Mouse (Mus musculus) MEL (cell line): ENCODE data around the gene Marcks. TPM values are rescaled to one million over a fixed set of nuclear protein-coding genes. Genes with fewer than 3 reads are reported as not detected.

Source experiments
- DNase-seq: peaks from one replicate; pipeline ENCODE4 v3.0.0; 2011; ENCODE audit warnings: low read depth, low spot score
- H3K27ac ChIP-seq: 2 replicates; pipeline ENCODE4 v1.5.1; 2012; ENCODE audit warnings: low read depth, mild to moderate bottlenecking, control low read depth, low read length, moderate library complexity; ENCODE audit not compliant: control insufficient read depth
- H3K27me3 ChIP-seq, 2 experiments: fragments of 150-350 bp in 1 of 2; sonication (generic) in 1 of 2; 2 replicates each; pipeline ENCODE4 v1.6.1; 2012; ENCODE audit warnings: low read length in 2 of 2, mild to moderate bottlenecking in 2 of 2, improper control_type of control experiment in 1 of 2, moderate library complexity in 1 of 2; ENCODE audit not compliant: insufficient read depth in 2 of 2, control insufficient read depth in 1 of 2
- H3K36me3 ChIP-seq, 2 experiments: 2 replicates each; pipeline ENCODE4 v1.6.1; 2012 to 2014; ENCODE audit warnings: low read length in 2 of 2, improper control_type of control experiment in 1 of 2, inconsistent platforms in 1 of 2, mild to moderate bottlenecking in 1 of 2; ENCODE audit not compliant: insufficient read depth in 2 of 2, control insufficient read depth in 1 of 2
- H3K4me1 ChIP-seq, 2 experiments: fragments of 150-350 bp in 1 of 2; sonication (generic) in 1 of 2; 2 replicates each; pipeline ENCODE4 v1.6.1; 2012; ENCODE audit warnings: low read length in 2 of 2, improper control_type of control experiment in 1 of 2, mild to moderate bottlenecking in 1 of 2; ENCODE audit not compliant: insufficient read depth in 2 of 2, control insufficient read depth in 1 of 2
- H3K4me3 ChIP-seq, 2 experiments: fragments of 150-350 bp in 1 of 2; sonication (generic) in 1 of 2; 2 replicates each; pipeline ENCODE4 v1.5.1; 2012; ENCODE audit warnings: low read depth in 2 of 2, low read length in 2 of 2, mild to moderate bottlenecking in 2 of 2, moderate library complexity in 2 of 2, control low read depth in 1 of 2, improper control_type of control experiment in 1 of 2; ENCODE audit not compliant: control insufficient read depth in 1 of 2, insufficient read depth in 1 of 2
- H3K79me2 ChIP-seq: 2 replicates; pipeline ENCODE4 v1.6.1; 2012; ENCODE audit warnings: mild to moderate bottlenecking, low read length, moderate library complexity; ENCODE audit not compliant: control insufficient read depth, poor library complexity, insufficient read depth
- H3K9ac ChIP-seq: 2 replicates; pipeline ENCODE4 v1.6.1; 2012; ENCODE audit warnings: low read depth, mild to moderate bottlenecking, control low read depth, low read length, moderate library complexity; ENCODE audit not compliant: control insufficient read depth, poor library complexity, severe bottlenecking
- H3K9me3 ChIP-seq: fragments of 150-350 bp; sonication (generic); replicated peaks from 2 replicates; pipeline ENCODE4 v1.6.1; 2012; ENCODE audit warnings: mild to moderate bottlenecking, low read length, improper control_type of control experiment, moderate library complexity; ENCODE audit not compliant: insufficient read depth
- CHD1 ChIP-seq: IDR thresholded peaks from 2 replicates; pipeline ENCODE4 v1.6.1; 2012; ENCODE audit warnings: low read depth, mild to moderate bottlenecking, inconsistent platforms, low read length, improper control_type of control experiment
- CHD2 ChIP-seq: IDR thresholded peaks from 2 replicates; pipeline ENCODE4 v1.6.1; 2011; ENCODE audit warnings: low read length, improper control_type of control experiment
- CTCF ChIP-seq, 3 experiments: IDR thresholded peaks in 2 of 3; conservative IDR thresholded peaks in 1 of 3; 2 replicates each; pipeline ENCODE4 v1.5.1; 2011 to 2012; ENCODE audit warnings: low read length in 3 of 3, low read depth in 2 of 3, mild to moderate bottlenecking in 2 of 3, improper control_type of control experiment in 1 of 3, inconsistent platforms in 1 of 3, mixed read lengths in 1 of 3, moderate library complexity in 1 of 3; ENCODE audit not compliant: control insufficient read depth in 1 of 3, insufficient read depth in 1 of 3, poor library complexity in 1 of 3, severe bottlenecking in 1 of 3
- E2F4 ChIP-seq: IDR thresholded peaks from 2 replicates; pipeline ENCODE4 v1.6.1; 2011; ENCODE audit warnings: low read depth, low read length, improper control_type of control experiment, borderline replicate concordance
- ELF1 ChIP-seq: IDR thresholded peaks from 2 replicates; pipeline ENCODE4 v1.6.1; 2014; ENCODE audit warnings: low read depth, mild to moderate bottlenecking, inconsistent platforms, low read length, improper control_type of control experiment, moderate library complexity
- EP300 ChIP-seq, 2 experiments: IDR thresholded peaks; 2 replicates each; pipeline ENCODE4 v1.6.1; 2011; ENCODE audit warnings: improper control_type of control experiment in 2 of 2, low read length in 2 of 2, low read depth in 1 of 2, mild to moderate bottlenecking in 1 of 2
- GATA1 ChIP-seq: IDR thresholded peaks from 2 replicates; pipeline ENCODE4 v1.6.1; 2011; ENCODE audit warnings: low read depth, low read length, improper control_type of control experiment
- JUND ChIP-seq: IDR thresholded peaks from 2 replicates; pipeline ENCODE4 v1.6.1; 2011; ENCODE audit warnings: low read depth, mild to moderate bottlenecking, improper control_type of control experiment, low read length
- KAT2A ChIP-seq: conservative IDR thresholded peaks from 2 replicates; pipeline ENCODE4 v1.6.1; 2012; ENCODE audit warnings: low read depth, low read length, improper control_type of control experiment, inconsistent platforms
- MAFK ChIP-seq: IDR thresholded peaks from 2 replicates; pipeline ENCODE4 v1.6.1; 2011; ENCODE audit warnings: low read depth, mild to moderate bottlenecking, low read length, improper control_type of control experiment, borderline replicate concordance
- MAX ChIP-seq: IDR thresholded peaks from 2 replicates; pipeline ENCODE4 v1.6.1; 2011; ENCODE audit warnings: low read length, improper control_type of control experiment
- MAZ ChIP-seq: IDR thresholded peaks from 2 replicates; pipeline ENCODE4 v1.6.1; 2012; ENCODE audit warnings: low read depth, mild to moderate bottlenecking, inconsistent platforms, low read length, improper control_type of control experiment
- MYB ChIP-seq: IDR thresholded peaks from 2 replicates; pipeline ENCODE4 v1.6.1; 2011; ENCODE audit warnings: mild to moderate bottlenecking, low read depth, low read length, improper control_type of control experiment
- NELFE ChIP-seq: IDR thresholded peaks from 2 replicates; pipeline ENCODE4 v1.6.1; 2011; ENCODE audit warnings: low read depth, low read length, improper control_type of control experiment
- POLR2A ChIP-seq, 2 experiments: IDR thresholded peaks; 2 replicates each; pipeline ENCODE4 v1.6.1; 2011 to 2012; ENCODE audit warnings: low read length in 2 of 2, mild to moderate bottlenecking in 2 of 2, control low read depth in 1 of 2, improper control_type of control experiment in 1 of 2, low read depth in 1 of 2, moderate library complexity in 1 of 2; ENCODE audit not compliant: control insufficient read depth in 1 of 2, insufficient read depth in 1 of 2, poor library complexity in 1 of 2
- POLR2AphosphoS5 ChIP-seq: IDR thresholded peaks from 2 replicates; pipeline ENCODE4 v1.6.1; 2012; ENCODE audit warnings: low read depth, borderline replicate concordance, mild to moderate bottlenecking, inconsistent platforms, low read length, moderate library complexity, mixed read lengths
- RAD21 ChIP-seq: IDR thresholded peaks from 2 replicates; pipeline ENCODE4 v1.6.1; 2011; ENCODE audit warnings: mild to moderate bottlenecking, low read depth, low read length, improper control_type of control experiment
- TAL1 ChIP-seq: IDR thresholded peaks from 2 replicates; pipeline ENCODE4 v1.6.1; 2012; ENCODE audit warnings: mild to moderate bottlenecking, inconsistent platforms, low read length, moderate library complexity, mixed read lengths
- TBP ChIP-seq: IDR thresholded peaks from 2 replicates; pipeline ENCODE4 v1.8.0; 2011; ENCODE audit warnings: low read depth, low read length, improper control_type of control experiment
- TCF12 ChIP-seq: IDR thresholded peaks from 2 replicates; pipeline ENCODE4 v1.6.1; 2014; ENCODE audit warnings: low read depth, mild to moderate bottlenecking, inconsistent platforms, low read length, improper control_type of control experiment, moderate library complexity
- UBTF ChIP-seq: IDR thresholded peaks from 2 replicates; pipeline ENCODE4 v1.6.1; 2012; ENCODE audit warnings: low read depth, mild to moderate bottlenecking, inconsistent platforms, low read length, improper control_type of control experiment, moderate library complexity, borderline replicate concordance; ENCODE audit not compliant: insufficient read depth
- USF1 ChIP-seq: IDR thresholded peaks from 2 replicates; pipeline ENCODE4 v1.6.1; 2014; ENCODE audit warnings: low read depth, mild to moderate bottlenecking, inconsistent platforms, low read length, improper control_type of control experiment, moderate library complexity
- USF2 ChIP-seq, 2 experiments: IDR thresholded peaks; 2 replicates each; pipeline ENCODE4 v1.6.1; 2011 to 2012; ENCODE audit warnings: improper control_type of control experiment in 2 of 2, low read length in 2 of 2, borderline replicate concordance in 1 of 2, inconsistent platforms in 1 of 2, low read depth in 1 of 2, mild to moderate bottlenecking in 1 of 2; ENCODE audit not compliant: insufficient read depth in 1 of 2
- ZC3H11A ChIP-seq: IDR thresholded peaks from 2 replicates; pipeline ENCODE4 v1.6.1; 2012; ENCODE audit warnings: low read depth, mild to moderate bottlenecking, inconsistent platforms, low read length, improper control_type of control experiment
- ZMIZ1 ChIP-seq: IDR thresholded peaks from 2 replicates; pipeline ENCODE4 v1.6.1; 2012; ENCODE audit warnings: low read depth, mild to moderate bottlenecking, inconsistent platforms, low read length, improper control_type of control experiment, moderate library complexity
- polyA plus RNA-seq, 2 experiments: library from polyadenylated mRNA; stranded (reverse) in 1 of 2; unstranded in 1 of 2; fragments of >175 nt in 1 of 2; fragments of >200 nt in 1 of 2; gene quantifications; 2 replicates each; pipeline versions ENCODE4 v1.2.1 to v1.2.4; 2012; ENCODE audit warnings: low replicate concordance in 2 of 2, low read depth in 1 of 2; ENCODE audit not compliant: insufficient read length in 2 of 2, insufficient read depth in 1 of 2, missing spikeins in 1 of 2
- total RNA-seq: library from RNA; depleted of rRNA; stranded (reverse); fragments of 300-350 nt; gene quantifications from 2 replicates; pipeline ENCODE4 v1.2.3, GENCODE M21; 2012

The Marcks gene
- total and polyA plus RNA-seq, 3 experiments, result not detected

DNA sequence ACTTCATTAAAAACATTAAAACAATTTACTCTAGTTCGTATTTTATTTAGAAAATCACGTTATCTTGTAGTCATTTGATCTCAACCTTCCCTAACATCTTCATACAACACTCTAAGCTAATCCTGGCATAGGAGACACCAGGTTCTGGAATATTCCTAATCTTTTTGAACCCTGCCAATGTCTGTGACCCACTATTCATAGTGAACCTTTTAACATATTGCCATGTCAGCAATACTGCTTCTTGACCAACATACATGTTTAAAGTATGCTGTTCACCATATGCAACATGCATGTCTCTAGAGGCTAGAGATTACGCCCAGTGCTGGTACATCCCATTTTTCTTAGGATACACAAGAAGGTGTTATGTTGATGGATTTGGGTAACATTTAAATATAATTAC, 9.1 kb downstream of the Marcks start:
- H3K4me1 ChIP-seq, result no peaks in the 10 kb centered on the region
- H3K79me2 ChIP-seq, result no peaks in the 10 kb centered on the region
- no peaks in the 10 kb centered on the region for H3K27me3 ChIP-seq
- H3K36me3 ChIP-seq, result no peaks in the 10 kb centered on the region
- no peak for TF ChIP-seq CTCF (IDR thresholded peaks at IDR 0.05 in 2 of 3, conservative IDR thresholded peaks at IDR 0.05 in 1 of 3; ENCODE audit: control insufficient read depth in 1 of 3, insufficient read depth in 1 of 3, low read depth in 2 of 3, low read length in 3 of 3, poor library complexity in 1 of 3, severe bottlenecking in 1 of 3)
- no peak for TF ChIP-seq ELF1
- no peak for TF ChIP-seq EP300 (IDR thresholded peaks at IDR 0.05; ENCODE audit: low read depth in 1 of 2, low read length in 2 of 2)
- TF ChIP-seq MAZ, result no peak
- no peak for TF ChIP-seq E2F4
- no peak for TF ChIP-seq JUND
- no peak for TF ChIP-seq RAD21
- TF ChIP-seq MAFK, result no peak
- TF ChIP-seq MAX, result no peak
- TF ChIP-seq NELFE, result no peak
- TF ChIP-seq GATA1, result no peak
- TF ChIP-seq, all 39 proteins: peak for 0
- Histone ChIP-seq H3K27ac (no peak overlapping the region), H3K9me3 (no peaks in the 10 kb centered on the region), H3K9ac (no peak overlapping the region), H3K4me3 (no peak overlapping the region)
- DNase-seq, result no peak

DNA sequence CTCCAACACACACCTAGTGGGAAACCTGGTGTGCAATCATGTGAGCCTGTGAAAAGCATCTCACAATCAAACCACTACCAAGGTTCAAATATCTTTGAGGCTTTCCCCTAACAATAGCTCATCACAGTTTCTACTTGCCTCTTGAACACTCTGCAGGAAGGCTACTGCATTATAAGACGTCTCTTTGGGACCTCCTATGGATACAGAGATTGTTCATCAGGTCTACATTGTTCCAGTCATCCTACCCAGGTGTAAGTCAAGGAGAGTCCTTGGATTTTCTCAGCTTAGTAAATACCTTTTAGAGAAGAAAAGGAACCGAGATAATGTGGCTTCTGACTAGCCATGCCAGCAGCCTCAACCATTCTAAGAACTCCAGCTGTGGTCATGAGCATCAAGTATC, 23.4 kb downstream of the Marcks start:
- Histone ChIP-seq H3K9me3 (no peaks in the 10 kb centered on the region), H3K4me3 (no peak overlapping the region), H3K4me1 (no peaks in the 10 kb centered on the region), H3K79me2 (no peaks in the 10 kb centered on the region), H3K36me3 (no peaks in the 10 kb centered on the region), H3K27ac (no peak overlapping the region), H3K27me3 (no peaks in the 10 kb centered on the region), H3K9ac (no peak overlapping the region)
- no peak for TF ChIP-seq CHD2
- TF ChIP-seq ZMIZ1, result no peak
- no peak for TF ChIP-seq MYB
- no peak for TF ChIP-seq USF2 (IDR thresholded peaks at IDR 0.05; ENCODE audit: borderline replicate concordance in 1 of 2, insufficient read depth in 1 of 2, low read depth in 1 of 2, low read length in 2 of 2)
- TF ChIP-seq POLR2A (IDR thresholded peaks at IDR 0.05; ENCODE audit: control insufficient read depth in 1 of 2, insufficient read depth in 1 of 2, low read depth in 1 of 2, low read length in 2 of 2, poor library complexity in 1 of 2), result no peak
- no peak for TF ChIP-seq USF1
- no peak for TF ChIP-seq TBP
- no peak for TF ChIP-seq ZC3H11A
- TF ChIP-seq UBTF, result no peak
- no peak for TF ChIP-seq GATA1
- no peak for TF ChIP-seq TAL1
- no peak for TF ChIP-seq E2F4
- no peak for TF ChIP-seq CHD1
- no peak for TF ChIP-seq POLR2AphosphoS5
- TF ChIP-seq KAT2A, result no peak
- TF ChIP-seq NELFE, result no peak
- TF ChIP-seq MAFK, result no peak
- no peak for TF ChIP-seq CTCF (IDR thresholded peaks at IDR 0.05 in 2 of 3, conservative IDR thresholded peaks at IDR 0.05 in 1 of 3; ENCODE audit: control insufficient read depth in 1 of 3, insufficient read depth in 1 of 3, low read depth in 2 of 3, low read length in 3 of 3, poor library complexity in 1 of 3, severe bottlenecking in 1 of 3)
- no peak for TF ChIP-seq TCF12
- no peak for DNase-seq
